Mouse (Mus musculus) erythroblast, adult 5-6 weeks (primary cell): ENCODE measurements around the gene Akr1c14. TPM values are rescaled to one million over a fixed set of nuclear protein-coding genes. Genes with fewer than 3 reads are reported as not detected.
"Not testable (repeated sequence)": the region's sequence is repeated elsewhere in the genome, so short reads cannot be mapped to it uniquely, and the experiment has no call there.

Experiments used
- ATAC-seq: replicated peaks from 2 replicates; pipeline ENCODE4 v1.8.0; 2016; ENCODE audit warnings: moderate number of reproducible peaks, mild to moderate bottlenecking, moderate TSS enrichment, inconsistent platforms; ENCODE audit not compliant: poor library complexity, low FRiP score, severe bottlenecking
- total RNA-seq, 2 experiments: library from RNA; stranded (forward) in 1 of 2; stranded (reverse) in 1 of 2; fragments of 150-400 nt in 1 of 2; fragments of 200-764, 138-1000 nt in 1 of 2; gene quantifications; 2 replicates each; pipeline versions ENCODE4 v1.2.3 to v1.2.4; 2015 to 2017; ENCODE audit warnings: low replicate concordance in 2 of 2

The Akr1c14 gene
- total RNA-seq (2015; ENCODE audit: low replicate concordance) (not detected in 2 replicates), total RNA-seq (2017; ENCODE audit: low replicate concordance) (not detected in 2 replicates)

- ATAC-seq: no peak
These were observed at the start of gene Akr1c14 for GRCm38 (mm10) chr13:4048719-4049118. TSS of gene Akr1c14 (plus strand) at chr13:4049011.

GRCm38 (mm10) chr13:4001687-4002086 lies 47.1 kb upstream of the Akr1c14 start:
- ATAC-seq: peak; percentile 70

- ATAC-seq: no peak
These were observed 38.0 kb upstream of the Akr1c14 start for GRCm38 (mm10) chr13:4010784-4011183.

- ATAC-seq: no peak
These were observed 35.0 kb upstream of the Akr1c14 start for GRCm38 (mm10) chr13:4013811-4014210.

- ATAC-seq: no peak
These were observed 18.9 kb upstream of the Akr1c14 start for GRCm38 (mm10) chr13:4029897-4030296.

GRCm38 (mm10) chr13:4032512-4032911 lies 16.3 kb upstream of the Akr1c14 start:
- no peak for ATAC-seq

GRCm38 (mm10) chr13:4035052-4035451 lies 13.8 kb upstream of the Akr1c14 start:
- no peak for ATAC-seq

GRCm38 (mm10) chr13:4046113-4046512 lies 2.7 kb upstream of the Akr1c14 start:
- ATAC-seq: no peak

- no peak for ATAC-seq
These were observed 2.0 kb upstream of the Akr1c14 start for GRCm38 (mm10) chr13:4046841-4047240.

GRCm38 (mm10) chr13:4048226-4048625 lies 585 bp upstream of the Akr1c14 start:
- no peak for ATAC-seq

GRCm38 (mm10) chr13:4049655-4050054 lies 844 bp downstream of the Akr1c14 start:
- ATAC-seq: no peak

GRCm38 (mm10) chr13:4055450-4055849 lies 6.6 kb downstream of the Akr1c14 start:
- no peak for ATAC-seq

GRCm38 (mm10) chr13:4056211-4056610 lies 7.4 kb downstream of the Akr1c14 start:
- ATAC-seq: no peak

- not testable (repeated sequence) for ATAC-seq
These were observed 9.4 kb downstream of the Akr1c14 start for GRCm38 (mm10) chr13:4058239-4058638.

GRCm38 (mm10) chr13:4059363-4059762 lies 10.6 kb downstream of the Akr1c14 start:
- ATAC-seq: no peak

GRCm38 (mm10) chr13:4060214-4060730 lies 11.5 kb downstream of the Akr1c14 start:
- ATAC-seq: no peak

GRCm38 (mm10) chr13:4076517-4077435 lies 28.0 kb downstream of the Akr1c14 start:
- ATAC-seq: no peak

GRCm38 (mm10) chr13:4079876-4080275 lies 31.1 kb downstream of the Akr1c14 start:
- ATAC-seq: no peak

- ATAC-seq: no peak
These were observed 52.9 kb downstream of the Akr1c14 start for GRCm38 (mm10) chr13:4101691-4102090.

GRCm38 (mm10) chr13:4102721-4103120 lies 53.9 kb downstream of the Akr1c14 start:
- ATAC-seq: no peak
